Mouse (Mus musculus): ENCODE measurements at regions not wholly inside any gene's neighbourhood (a gene's known extent, or its start where the extent isn't known, plus 50 kb on each side); places are given as distances from the start of the nearest gene placed in this dataset.

DNA sequence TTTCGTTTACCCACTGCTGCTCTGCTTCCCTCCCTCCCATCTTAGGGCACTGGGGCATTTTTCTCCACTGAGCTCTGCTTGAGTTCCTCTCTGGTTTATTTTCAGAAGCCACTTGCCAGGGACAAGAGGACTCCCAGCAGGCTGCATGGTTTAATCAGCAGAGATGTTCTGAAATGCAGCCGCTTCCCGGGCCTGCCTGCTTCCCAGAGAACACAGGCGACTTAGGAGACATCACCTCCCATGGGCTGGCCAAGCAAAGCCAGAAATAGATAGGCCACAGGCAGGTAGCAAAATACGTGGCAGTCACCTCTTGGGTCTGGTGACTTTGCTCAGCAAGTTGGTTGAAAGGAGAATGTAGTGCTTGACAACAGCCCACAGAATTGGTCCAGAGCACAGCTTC is 141.8 kb downstream of the Diras2 start:
- Histone ChIP-seq H3K4me1 (ENCODE audit: control insufficient read depth) (no peaks in the 10 kb centered on the region), H3K27me3 (ENCODE audit: control insufficient read depth) (no peaks in the 10 kb centered on the region), H3K36me3 (ENCODE audit: control insufficient read depth) (no peaks in the 10 kb centered on the region), H3K9me3 (ENCODE audit: control insufficient read depth, low read length) (no peaks in the 10 kb centered on the region), H3K4me3 (replicated peaks) (no peak overlapping the region)
- TF ChIP-seq TAL1 (IDR thresholded peaks at IDR 0.05; ENCODE audit: low read length) (no peak), GATA1 (IDR thresholded peaks at IDR 0.05; ENCODE audit: low read length) (no peak)

DNA sequence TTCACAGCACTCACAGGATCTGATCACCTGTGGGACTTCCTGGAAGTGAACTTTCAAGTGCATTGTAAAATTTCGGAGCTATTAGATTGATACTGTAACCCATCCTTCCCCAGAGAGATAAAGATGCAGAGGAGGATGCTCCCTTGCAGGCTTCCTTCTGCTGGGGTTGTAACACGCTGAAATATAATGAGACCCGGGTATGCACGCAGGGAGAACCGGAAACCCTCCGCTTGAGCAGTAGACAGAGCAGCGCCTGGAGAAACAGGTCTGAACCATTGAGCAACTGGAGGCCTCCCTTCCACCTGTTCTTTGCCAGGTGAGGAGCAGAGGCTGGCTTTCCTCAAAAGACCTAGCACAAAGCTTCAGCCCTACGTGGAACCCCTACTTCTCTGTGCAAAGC is 135.3 kb downstream of the Diras2 start:
- no peak overlapping the region for H3K4me3 ChIP-seq (replicated peaks)
- no peaks in the 10 kb centered on the region for H3K36me3 ChIP-seq (ENCODE audit: control insufficient read depth)
- TF ChIP-seq TAL1 (IDR thresholded peaks at IDR 0.05; ENCODE audit: low read length) (no peak), GATA1 (IDR thresholded peaks at IDR 0.05; ENCODE audit: low read length) (no peak)
- H3K27me3 ChIP-seq (ENCODE audit: control insufficient read depth), result no peaks in the 10 kb centered on the region
- H3K4me1 ChIP-seq (ENCODE audit: control insufficient read depth), result no peaks in the 10 kb centered on the region
- no peaks in the 10 kb centered on the region for H3K9me3 ChIP-seq (ENCODE audit: control insufficient read depth, low read length)

DNA sequence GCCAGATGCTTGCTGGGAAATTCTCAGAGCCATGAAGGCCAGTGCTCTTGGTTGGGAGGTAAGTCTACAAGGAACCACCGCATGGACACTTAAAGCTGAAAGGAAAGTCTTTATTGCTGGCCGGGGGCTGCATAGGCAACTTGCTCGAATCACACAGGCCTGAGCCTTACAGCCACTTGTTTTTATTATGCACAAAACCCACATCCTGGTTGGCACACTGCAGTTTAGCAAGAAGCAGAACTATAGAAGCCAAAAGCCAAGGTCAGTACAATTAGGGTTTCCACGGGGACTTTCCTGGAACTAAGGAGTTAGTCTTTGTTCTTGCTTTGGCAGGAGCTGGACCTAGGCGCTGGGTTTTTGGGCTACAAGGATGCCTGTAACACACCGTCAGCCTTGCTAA is 132.7 kb downstream of the Diras2 start:
- Histone ChIP-seq H3K4me1 (ENCODE audit: control insufficient read depth) (no peaks in the 10 kb centered on the region), H3K27me3 (ENCODE audit: control insufficient read depth) (no peaks in the 10 kb centered on the region), H3K36me3 (ENCODE audit: control insufficient read depth) (no peaks in the 10 kb centered on the region), H3K9me3 (ENCODE audit: control insufficient read depth, low read length) (no peaks in the 10 kb centered on the region), H3K4me3 (replicated peaks) (no peak overlapping the region)
- no peak for TF ChIP-seq GATA1 (IDR thresholded peaks at IDR 0.05; ENCODE audit: low read length)
- TF ChIP-seq TAL1 (IDR thresholded peaks at IDR 0.05; ENCODE audit: low read length), result no peak

DNA sequence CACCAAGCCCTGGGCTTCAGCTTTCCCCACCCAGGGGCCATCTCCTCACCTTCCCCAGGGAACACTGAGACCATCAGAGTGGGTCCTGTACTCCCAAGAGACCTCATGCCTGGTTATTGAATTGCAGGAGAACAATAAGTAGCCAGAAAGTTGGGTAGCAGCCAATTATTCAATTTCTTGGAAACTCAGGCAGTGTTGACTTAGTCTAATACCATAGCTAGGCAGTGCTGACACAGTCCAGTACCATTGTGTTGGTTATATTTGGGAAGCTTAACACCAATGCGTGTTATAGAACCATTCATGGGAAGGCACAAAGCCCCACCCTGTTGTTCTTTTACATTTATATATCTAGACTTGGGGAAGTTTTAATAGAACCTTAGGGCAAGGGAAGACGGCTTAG is 131.9 kb downstream of the Diras2 start:
- no peaks in the 10 kb centered on the region for H3K36me3 ChIP-seq (ENCODE audit: control insufficient read depth)
- H3K9me3 ChIP-seq (ENCODE audit: control insufficient read depth, low read length), result no peaks in the 10 kb centered on the region
- TF ChIP-seq TAL1 (IDR thresholded peaks at IDR 0.05; ENCODE audit: low read length), result no peak
- TF ChIP-seq GATA1 (IDR thresholded peaks at IDR 0.05; ENCODE audit: low read length), result no peak
- H3K4me1 ChIP-seq (ENCODE audit: control insufficient read depth), result no peaks in the 10 kb centered on the region
- H3K27me3 ChIP-seq (ENCODE audit: control insufficient read depth), result no peaks in the 10 kb centered on the region
- no peak overlapping the region for H3K4me3 ChIP-seq (replicated peaks)

DNA sequence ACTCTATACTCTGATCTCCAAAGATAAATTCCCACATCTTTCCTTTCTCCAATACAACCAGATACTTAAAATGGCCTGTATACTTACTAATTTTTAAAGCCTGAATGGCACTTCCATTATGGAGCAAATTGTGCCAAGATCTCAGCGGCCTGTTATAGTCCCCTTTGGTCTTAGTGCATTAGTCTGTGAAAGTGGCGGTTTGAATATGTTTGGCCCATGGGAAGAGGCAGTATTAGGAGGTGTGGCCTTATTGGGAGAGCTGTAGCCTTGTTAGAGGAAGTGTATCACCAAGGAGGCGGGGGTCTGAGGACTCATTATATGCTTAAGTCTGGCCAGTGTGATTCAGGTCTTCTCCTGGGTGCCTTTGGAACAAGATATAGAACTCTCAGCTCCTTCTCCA is 127.3 kb downstream of the Diras2 start:
- H3K4me3 ChIP-seq (replicated peaks), result no peak overlapping the region
- H3K36me3 ChIP-seq (ENCODE audit: control insufficient read depth), result no peaks in the 10 kb centered on the region
- no peaks in the 10 kb centered on the region for H3K27me3 ChIP-seq (ENCODE audit: control insufficient read depth)
- H3K4me1 ChIP-seq (ENCODE audit: control insufficient read depth), result no peaks in the 10 kb centered on the region
- TF ChIP-seq TAL1 (IDR thresholded peaks at IDR 0.05; ENCODE audit: low read length) (no peak), GATA1 (IDR thresholded peaks at IDR 0.05; ENCODE audit: low read length) (no peak)
- H3K9me3 ChIP-seq (ENCODE audit: control insufficient read depth, low read length), result no peaks in the 10 kb centered on the region

DNA sequence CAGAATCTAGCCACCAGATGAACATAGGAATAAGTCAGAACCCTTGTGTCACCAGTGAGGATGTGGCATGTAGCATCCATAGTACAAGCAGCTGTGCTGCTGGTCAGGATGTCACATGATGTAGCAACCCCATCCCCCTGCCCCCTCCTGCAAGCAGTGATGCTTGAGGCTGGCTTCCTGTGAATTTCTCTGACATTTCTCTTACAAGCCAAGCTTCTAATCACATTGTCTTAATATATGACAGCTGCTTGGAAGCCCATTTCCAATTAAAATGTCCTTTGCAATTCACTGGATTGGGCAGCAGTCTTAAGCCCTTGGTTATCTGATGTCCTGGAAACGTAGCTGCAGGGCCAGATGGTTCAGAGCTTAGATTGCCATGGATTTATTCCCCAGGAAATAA is 114.8 kb downstream of the Diras2 start:
- Histone ChIP-seq H3K4me3 (replicated peaks) (no peak overlapping the region), H3K4me1 (ENCODE audit: control insufficient read depth) (no peaks in the 10 kb centered on the region), H3K27me3 (ENCODE audit: control insufficient read depth) (no peaks in the 10 kb centered on the region), H3K9me3 (ENCODE audit: control insufficient read depth, low read length) (no peaks in the 10 kb centered on the region), H3K36me3 (ENCODE audit: control insufficient read depth) (no peaks in the 10 kb centered on the region)
- TF ChIP-seq TAL1 (IDR thresholded peaks at IDR 0.05; ENCODE audit: low read length), result no peak
- no peak for TF ChIP-seq GATA1 (IDR thresholded peaks at IDR 0.05; ENCODE audit: low read length)

DNA sequence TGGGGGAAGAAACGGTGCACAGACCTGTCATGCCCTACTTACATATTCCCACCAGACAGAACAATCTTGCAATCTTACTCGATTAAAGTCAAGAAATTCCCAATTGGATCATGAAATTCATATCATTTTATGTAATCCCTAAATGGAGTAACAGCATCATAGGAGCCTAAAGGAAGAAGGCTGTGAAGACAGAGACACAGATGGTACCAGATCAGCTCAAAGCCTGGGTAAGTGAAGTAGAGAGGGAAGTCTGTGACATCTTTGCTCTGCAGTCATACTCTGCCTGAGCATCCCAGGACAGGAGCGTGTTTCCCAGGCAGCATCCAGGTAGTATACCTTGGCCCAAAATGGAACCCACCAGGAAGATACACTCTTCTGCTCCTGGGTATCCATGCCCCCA is 108.6 kb downstream of the Diras2 start:
- no peak for TF ChIP-seq GATA1 (IDR thresholded peaks at IDR 0.05; ENCODE audit: low read length)
- no peak for TF ChIP-seq TAL1 (IDR thresholded peaks at IDR 0.05; ENCODE audit: low read length)
- H3K9me3 ChIP-seq (ENCODE audit: control insufficient read depth, low read length), result no peaks in the 10 kb centered on the region
- H3K27me3 ChIP-seq (ENCODE audit: control insufficient read depth), result no peaks in the 10 kb centered on the region
- no peaks in the 10 kb centered on the region for H3K4me1 ChIP-seq (ENCODE audit: control insufficient read depth)
- H3K4me3 ChIP-seq (replicated peaks), result no peak overlapping the region
- H3K36me3 ChIP-seq (ENCODE audit: control insufficient read depth), result no peaks in the 10 kb centered on the region

DNA sequence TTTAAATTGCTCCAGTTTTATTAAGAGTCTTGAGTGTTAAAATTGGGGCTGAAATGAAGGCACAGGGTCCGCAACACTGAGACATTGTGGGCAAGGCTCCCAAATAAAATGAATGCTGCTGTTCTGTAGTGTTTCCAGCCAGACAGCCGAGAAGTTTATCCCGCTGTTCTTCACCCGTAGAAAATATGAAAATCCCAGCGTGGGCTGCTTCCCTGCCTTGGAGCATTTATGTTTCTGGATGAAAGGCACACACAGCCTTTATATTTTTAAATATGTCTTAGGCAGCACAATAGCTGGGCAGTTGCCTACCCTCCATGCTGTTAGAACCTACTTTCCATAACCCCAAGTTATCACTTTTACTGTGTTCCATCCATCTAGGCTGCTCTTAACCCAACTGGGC is 102.6 kb downstream of the Diras2 start:
- H3K9me3 ChIP-seq (ENCODE audit: control insufficient read depth, low read length), result no peaks in the 10 kb centered on the region
- no peaks in the 10 kb centered on the region for H3K27me3 ChIP-seq (ENCODE audit: control insufficient read depth)
- H3K36me3 ChIP-seq (ENCODE audit: control insufficient read depth), result no peaks in the 10 kb centered on the region
- TF ChIP-seq TAL1 (IDR thresholded peaks at IDR 0.05; ENCODE audit: low read length), result no peak
- TF ChIP-seq GATA1 (IDR thresholded peaks at IDR 0.05; ENCODE audit: low read length), result no peak
- no peak overlapping the region for H3K4me3 ChIP-seq (replicated peaks)
- H3K4me1 ChIP-seq (ENCODE audit: control insufficient read depth), result no peaks in the 10 kb centered on the region

DNA sequence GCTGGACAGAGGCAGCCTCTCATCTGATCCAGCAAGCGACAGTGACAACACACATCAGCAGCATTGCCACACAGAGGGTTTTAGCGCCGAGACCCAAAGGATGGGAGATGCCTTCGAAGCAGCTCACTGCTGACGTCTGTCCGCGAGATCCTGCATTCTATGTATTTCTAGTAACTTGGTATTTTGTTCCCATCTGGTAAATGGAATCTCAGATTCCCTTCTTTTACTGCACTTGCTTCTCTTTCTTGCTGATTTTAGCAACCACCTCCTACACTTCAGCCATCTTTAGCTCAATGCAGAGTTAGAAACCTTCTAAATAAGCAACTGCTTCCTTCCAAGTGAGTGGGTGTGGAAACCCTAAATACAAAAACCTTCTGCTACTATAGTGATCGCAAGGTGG is 94.3 kb downstream of the Diras2 start:
- H3K9me3 ChIP-seq (ENCODE audit: control insufficient read depth, low read length), result no peaks in the 10 kb centered on the region
- no peaks in the 10 kb centered on the region for H3K27me3 ChIP-seq (ENCODE audit: control insufficient read depth)
- TF ChIP-seq GATA1 (IDR thresholded peaks at IDR 0.05; ENCODE audit: low read length) (no peak), TAL1 (IDR thresholded peaks at IDR 0.05; ENCODE audit: low read length) (no peak)
- H3K36me3 ChIP-seq (ENCODE audit: control insufficient read depth), result no peaks in the 10 kb centered on the region
- H3K4me1 ChIP-seq (ENCODE audit: control insufficient read depth), result no peaks in the 10 kb centered on the region
- no peak overlapping the region for H3K4me3 ChIP-seq (replicated peaks)

DNA sequence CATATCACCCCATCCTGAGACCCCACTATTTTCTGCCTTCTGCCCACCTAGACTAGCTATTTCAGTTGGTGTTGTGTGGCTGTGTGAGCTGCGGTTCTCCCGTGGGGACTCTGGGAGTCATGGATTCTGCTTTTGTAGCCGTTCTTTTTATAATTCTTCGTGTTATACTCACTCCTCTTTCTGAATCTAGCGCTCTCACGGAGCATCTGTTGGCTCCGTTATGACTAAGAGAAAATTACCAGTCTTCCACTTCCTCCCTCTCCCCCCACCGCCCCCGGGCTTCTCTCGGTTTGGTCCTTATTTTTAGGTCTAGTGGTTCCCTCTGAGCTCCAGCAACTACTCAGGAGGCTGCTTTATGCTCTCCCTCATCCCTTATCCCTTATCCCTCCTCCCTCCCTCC is 85.6 kb downstream of the Diras2 start:
- Histone ChIP-seq H3K36me3 (ENCODE audit: control insufficient read depth) (no peaks in the 10 kb centered on the region), H3K27me3 (ENCODE audit: control insufficient read depth) (no peaks in the 10 kb centered on the region), H3K4me3 (replicated peaks) (no peak overlapping the region), H3K4me1 (ENCODE audit: control insufficient read depth) (no peaks in the 10 kb centered on the region), H3K9me3 (ENCODE audit: control insufficient read depth, low read length) (no peaks in the 10 kb centered on the region)
- TF ChIP-seq TAL1 (IDR thresholded peaks at IDR 0.05; ENCODE audit: low read length) (no peak), GATA1 (IDR thresholded peaks at IDR 0.05; ENCODE audit: low read length) (no peak)

All from erythroblast, embryonic 14.5 days (primary cell).